Mouse (Mus musculus): ENCODE measurements around the gene Gm21970.

DNA sequence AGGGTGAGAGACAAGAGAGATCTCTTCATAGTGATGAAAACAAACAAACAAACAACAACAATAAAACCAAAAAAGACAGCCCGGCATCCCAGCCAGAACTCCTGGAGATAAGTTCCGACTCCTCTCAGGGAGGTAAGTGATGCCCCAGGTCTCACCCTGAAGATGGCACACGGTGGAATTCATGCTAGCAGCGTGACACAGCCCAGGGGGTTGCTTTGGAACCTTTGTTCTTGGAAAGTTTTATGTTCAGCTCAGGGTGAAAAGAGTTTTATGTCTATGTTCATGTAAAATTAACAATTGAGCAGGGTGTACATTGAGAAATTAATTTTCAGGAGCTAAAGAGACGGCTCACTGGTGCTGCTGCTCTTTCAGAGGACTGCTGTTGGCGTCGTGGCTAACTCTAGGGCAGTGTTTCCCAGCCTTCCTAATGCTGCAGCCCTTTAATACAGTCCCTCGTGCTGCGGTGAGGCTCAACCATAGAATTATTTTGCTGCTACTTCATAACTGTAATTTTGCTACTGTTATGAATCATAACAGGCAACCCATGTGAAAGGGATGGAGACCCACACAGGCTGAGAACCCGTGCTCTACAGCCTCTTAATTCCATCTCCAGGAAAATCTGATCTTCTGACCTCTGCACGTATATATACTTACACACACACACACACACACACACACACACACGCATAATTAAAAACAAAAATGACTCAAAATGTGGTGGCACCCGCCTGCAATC, 74.2 kb downstream of the Gm21970 start:
- TF ChIP-seq CTCF (IDR thresholded peaks at IDR 0.05; ENCODE audit: low read depth, low read length) = no peak
- no peak for TF ChIP-seq GATA1 (IDR thresholded peaks at IDR 0.05; ENCODE audit: borderline replicate concordance, low read length)
- TF ChIP-seq TAL1 (conservative IDR thresholded peaks at IDR 0.05; ENCODE audit: low read depth, low read length) = no peak

Data from G1E (cell line).